Mouse (Mus musculus) gastrocnemius, adult 8-10 months (tissue): ENCODE results near the gene D10Wsu102e. TPM values are rescaled to one million over a fixed set of nuclear protein-coding genes. Genes with fewer than 3 reads are reported as not detected.
"Not testable (repeated sequence)": the region's sequence is repeated elsewhere in the genome, so short reads cannot be mapped to it uniquely, and the experiment has no call there.

Experiments used
- DNase-seq, 2 experiments: peaks; one replicate each; pipeline ENCODE4 v3.0.0; 2022; ENCODE audit warnings: low spot score in 2 of 2
- total RNA-seq, 4 experiments: library from RNA; stranded (reverse); gene quantifications; 2 replicates each; pipeline ENCODE4 v1.2.4; 2022

Gene D10Wsu102e
- total RNA-seq, 4 experiments from 2014 or later = 0.67 to 1.2 (median 0.80) TPM

- no peak for DNase-seq
These were observed 25.4 kb downstream of the D10Wsu102e start for GRCm38 (mm10) chr10:83385330-83385910.

- DNase-seq = no peak
These were observed 37.3 kb downstream of the D10Wsu102e start for GRCm38 (mm10) chr10:83397336-83397735.

GRCm38 (mm10) chr10:83400896-83401295, 40.9 kb downstream of the D10Wsu102e start:
- not testable (repeated sequence) for DNase-seq

- no peak for DNase-seq
These were observed 45.0 kb downstream of the D10Wsu102e start for GRCm38 (mm10) chr10:83405031-83405430.

GRCm38 (mm10) chr10:83405711-83406110, 45.7 kb downstream of the D10Wsu102e start:
- no peak for DNase-seq

GRCm38 (mm10) chr10:83407141-83407540, 47.1 kb downstream of the D10Wsu102e start:
- no peak for DNase-seq

GRCm38 (mm10) chr10:83418466-83418865, 58.4 kb downstream of the D10Wsu102e start:
- DNase-seq = not testable (repeated sequence)

- DNase-seq = no peak
These were observed 88.6 kb downstream of the D10Wsu102e start for GRCm38 (mm10) chr10:83448582-83448981.

GRCm38 (mm10) chr10:83457531-83457930, 97.5 kb downstream of the D10Wsu102e start:
- no peak for DNase-seq

GRCm38 (mm10) chr10:83475226-83475625, 115.2 kb downstream of the D10Wsu102e start:
- no peak for DNase-seq

GRCm38 (mm10) chr10:83477286-83477685, 117.3 kb downstream of the D10Wsu102e start:
- no peak for DNase-seq

GRCm38 (mm10) chr10:83490506-83490905, 130.5 kb downstream of the D10Wsu102e start:
- DNase-seq = no peak

- DNase-seq = no peak
These were observed 137.3 kb downstream of the D10Wsu102e start for GRCm38 (mm10) chr10:83497321-83497720.

- no peak for DNase-seq
These were observed 149.1 kb downstream of the D10Wsu102e start for GRCm38 (mm10) chr10:83508962-83509660.

- no peak for DNase-seq
These were observed 151.3 kb downstream of the D10Wsu102e start for GRCm38 (mm10) chr10:83511304-83511703.

GRCm38 (mm10) chr10:83513736-83514135, 153.7 kb downstream of the D10Wsu102e start:
- no peak for DNase-seq

- no peak for DNase-seq
These were observed 161.0 kb downstream of the D10Wsu102e start for GRCm38 (mm10) chr10:83520990-83521389.

- DNase-seq = not testable (repeated sequence)
These were observed 164.2 kb downstream of the D10Wsu102e start for GRCm38 (mm10) chr10:83524238-83524637.

- no peak for DNase-seq
These were observed 170.5 kb downstream of the D10Wsu102e start for GRCm38 (mm10) chr10:83530384-83530967.

- peak; percentile 67 to 80 for DNase-seq
These were observed 173.4 kb downstream of the D10Wsu102e start for GRCm38 (mm10) chr10:83533258-83533909.

GRCm38 (mm10) chr10:83533910-83534283, 173.9 kb downstream of the D10Wsu102e start, which contains the start of gene Aldh1l2:
Gene Aldh1l2 (minus strand): TSS chr10:83534140.
- DNase-seq = peak; percentile 47 to 58

- no peak for DNase-seq
These were observed 176.4 kb downstream of the D10Wsu102e start for GRCm38 (mm10) chr10:83536436-83536835.
